Mouse (Mus musculus) adrenal gland, postnatal 25 days (tissue): ENCODE results near the gene Gm11237. TPM values are rescaled to one million over a fixed set of nuclear protein-coding genes. Genes with fewer than 3 reads are reported as not detected.
"Not testable (repeated sequence)": the region's sequence is repeated elsewhere in the genome, so short reads cannot be mapped to it uniquely, and the experiment has no call there.

Experiments used
- DNase-seq: peaks from one replicate; pipeline ENCODE4 v3.0.0; 2021; ENCODE audit warnings: mixed read lengths
- long read RNA-seq: library from polyadenylated mRNA; stranded (forward); transcript quantifications from one replicate; pipeline ENCODE4 v2.0.0, GENCODE M21; 2021
- total RNA-seq: library from RNA; stranded (reverse); gene quantifications from 2 replicates; pipeline ENCODE4 v1.2.3, GENCODE M21; 2021

Gene Gm11237
- not detected in 2 replicates for total RNA-seq
- long read RNA-seq, result 0 reads

- DNase-seq, result not testable (repeated sequence)
These were observed at the start of gene Gm11237 for GRCm38 (mm10) chr4:73622684-73623083. Gm11237 (plus strand) TSS chr4:73622984.

DNA sequence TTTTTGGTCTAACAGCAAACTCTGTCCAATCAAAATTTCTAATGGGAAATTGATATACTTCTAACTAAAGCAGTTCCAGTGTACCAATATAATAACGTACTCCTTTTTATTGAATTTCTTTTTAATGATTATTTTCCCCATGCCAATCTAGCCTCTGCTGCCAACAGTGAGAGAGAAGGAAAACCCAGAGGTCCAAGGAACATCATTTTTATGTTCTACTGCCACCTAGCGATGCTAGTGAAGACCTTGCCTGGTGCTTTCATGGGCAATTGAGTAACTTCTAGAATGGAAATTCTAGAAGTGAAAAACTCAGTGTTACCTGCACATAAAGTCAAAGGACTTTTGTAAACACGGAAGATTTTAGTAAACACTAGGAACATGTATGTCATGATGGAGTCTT, 23.5 kb upstream of the Gm11237 start:
- no peak for DNase-seq

GRCm38 (mm10) chr4:73607581-73607980, 15.2 kb upstream of the Gm11237 start, which contains the start of gene Gm11238:
Gm11238 (plus strand) TSS chr4:73607881.
- DNase-seq, result not testable (repeated sequence)

DNA sequence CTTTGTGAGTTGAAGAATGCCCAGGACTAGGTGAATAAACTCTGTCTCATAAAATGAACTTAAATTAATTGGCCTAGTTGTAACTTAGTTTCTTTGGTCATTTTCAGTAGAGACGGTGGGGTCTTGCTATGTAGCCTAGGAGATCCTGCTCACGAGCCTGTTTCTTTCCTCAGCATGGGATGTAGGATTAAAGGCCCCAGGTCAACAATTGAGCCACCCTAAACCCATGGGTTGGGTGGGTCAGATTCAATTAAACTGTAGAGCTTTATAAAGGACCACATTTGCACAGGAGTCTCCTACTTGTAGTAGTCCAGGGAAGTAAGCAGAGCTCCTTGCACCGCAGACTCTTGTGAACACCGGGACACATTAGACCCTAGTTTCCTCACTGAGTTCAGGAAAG, 15.0 kb downstream of the Gm11237 start, which contains the start of gene Gm11236:
Gene Gm11236 (plus strand): TSS at position 301 of the 400 bp plus-strand sequence.
- DNase-seq, result not testable (repeated sequence)

- DNase-seq, result peak; percentile 0
These were observed 39.1 kb downstream of the Gm11237 start for GRCm38 (mm10) chr4:73661864-73662263.

- not testable (repeated sequence) for DNase-seq
These were observed 45.3 kb downstream of the Gm11237 start, which contains the start of gene Gm11239 for GRCm38 (mm10) chr4:73668054-73668453. Gm11239 (plus strand) TSS chr4:73668354.

Other genes starting within 250 kb of the Gm11237 start
- not detected in 2 replicates for gene Gm11487, start 217.9 kb upstream of the Gm11237 start, total RNA-seq
- gene Gm11238, start 15.1 kb upstream of the Gm11237 start, total RNA-seq, result not detected in 2 replicates
- gene Gm11236, start 15.1 kb downstream of the Gm11237 start, total RNA-seq, result not detected in 2 replicates
- not detected in 2 replicates for gene Gm11239, start 45.4 kb downstream of the Gm11237 start, total RNA-seq
- not detected in 2 replicates for gene Gm428, start 60.5 kb downstream of the Gm11237 start, total RNA-seq
- not detected in 2 replicates for gene Rasef, start 168.0 kb downstream of the Gm11237 start, total RNA-seq